8 mouse cellular contexts compared by ENCODE assay signal in genomic region chr5:143270151-143270519, GRCm38 (mm10). TPM values are rescaled to one million over a fixed set of nuclear protein-coding genes. Genes with fewer than 3 reads are reported as not detected.
A peak's percentile ranks its signal among the peaks of the same experiment; 100 is the strongest.
DNase-seq lines count a peak whose midpoint lies in the region; ATAC-seq and TF ChIP-seq lines count a peak whose summit lies in the region.

No protein-coding gene starts in this region.

- H3K27ac ChIP-seq in kidney, postnatal 0 days, result peak overlapping the region; percentile 81; the same call in 1 of the 2 replicates
- H3K27ac ChIP-seq in embryonic facial prominence, embryonic 11.5 days (replicated peaks; ENCODE audit: low read depth, low read length), result peak overlapping the region; percentile 65; the same call in 1 of the 2 replicates
- H3K27ac ChIP-seq in intestine, embryonic 15.5 days, result peak overlapping the region; percentile 70; the same call in 1 of the 2 replicates

- no peak for DNase-seq in kidney, postnatal 0 days (ENCODE audit: low spot score)
- DNase-seq in kidney, adult 9 months, result no peak
- no peak for DNase-seq in embryonic facial prominence, embryonic 11.5 days (ENCODE audit: low spot score)
- no peak for DNase-seq in ovary, postnatal 14 days (ENCODE audit: low spot score)
- no peak for DNase-seq in urinary bladder, adult 2 months (ENCODE audit: low spot score)
- DNase-seq in layer of hippocampus, postnatal 36 days, result no peak

- peak overlapping the region; percentile 88 for H3K9ac ChIP-seq in kidney, postnatal 0 days (ENCODE audit: low read depth, low read length)
- H3K9ac ChIP-seq in embryonic facial prominence, embryonic 11.5 days (replicated peaks; ENCODE audit: low read length), result peak overlapping the region; percentile 94
- H3K9ac ChIP-seq in intestine, embryonic 15.5 days, result peak overlapping the region; percentile 93

- H3K4me3 ChIP-seq in kidney, postnatal 0 days (replicated peaks; ENCODE audit: low read depth, low read length), result peak overlapping the region; percentile 97
- H3K4me3 ChIP-seq in embryonic facial prominence, embryonic 11.5 days (ENCODE audit: low read depth, low read length), result peak overlapping the region; percentile 96
- H3K4me3 ChIP-seq in intestine, embryonic 15.5 days (replicated peaks), result peak overlapping the region; percentile 94

- ATAC-seq in kidney, postnatal 0 days (replicated peaks; ENCODE audit: low FRiP score, low read depth), result no peak
- peak; percentile 30; the same call in 1 of the 2 replicates for ATAC-seq in embryonic facial prominence, embryonic 11.5 days (replicated peaks; ENCODE audit: insufficient number of reproducible peaks, low FRiP score, low TSS enrichment, low read depth)
- no peak; the same call in none of the 2 replicates for ATAC-seq in intestine, embryonic 15.5 days
- 0 out of 2 replicates have a peak, but pooled peaks have one; percentile 3 for ATAC-seq in monocyte, adult 5-6 weeks (replicated peaks; ENCODE audit: insufficient number of reproducible peaks, low FRiP score, low TSS enrichment, poor library complexity, severe bottlenecking)

- no peak for TF ChIP-seq CTCF in kidney, postnatal 0 days (IDR thresholded peaks at IDR 0.05; ENCODE audit: low read depth)

- no peaks in the 10 kb centered on the region; the same call in 1 of the 2 replicates for H3K27me3 ChIP-seq in kidney, postnatal 0 days (ENCODE audit: insufficient read depth, low read length)
- H3K27me3 ChIP-seq in embryonic facial prominence, embryonic 11.5 days (ENCODE audit: control insufficient read depth, insufficient read depth, low read length), result no peaks in the 10 kb centered on the region
- H3K27me3 ChIP-seq in intestine, embryonic 15.5 days (replicated peaks), result no peaks in the 10 kb centered on the region

- H3K36me3 ChIP-seq in kidney, postnatal 0 days (ENCODE audit: insufficient read depth, low read length), result no peaks in the 10 kb centered on the region
- H3K36me3 ChIP-seq in embryonic facial prominence, embryonic 11.5 days (replicated peaks; ENCODE audit: control insufficient read depth, insufficient read depth, low read depth, low read length), result no peaks in the 10 kb centered on the region
- H3K36me3 ChIP-seq in intestine, embryonic 15.5 days, result no peaks in the 10 kb centered on the region

- 4% methylated on average over 12 of the region's 12 CpGs for WGBS in kidney, postnatal 0 days
- 4% methylated on average over 12 of the region's 12 CpGs for WGBS in embryonic facial prominence, embryonic 11.5 days
- 3% methylated on average over 12 of the region's 12 CpGs for whole genome bisulfite sequencing in intestine, embryonic 15.5 days

- H3K4me1 ChIP-seq in kidney, postnatal 0 days (replicated peaks; ENCODE audit: insufficient read depth, low read length), result no peaks in the 10 kb centered on the region; the same call in 1 of the 2 replicates
- H3K4me1 ChIP-seq in embryonic facial prominence, embryonic 11.5 days (ENCODE audit: control insufficient read depth, insufficient read depth, low read length), result no peaks in the 10 kb centered on the region; the same call in none of the 2 replicates
- H3K4me1 ChIP-seq in intestine, embryonic 15.5 days (replicated peaks), result peaks cover 11% of the 10 kb centered on the region; the same call in 1 of the 2 replicates

- no peaks in the 10 kb centered on the region for H3K9me3 ChIP-seq in kidney, postnatal 0 days (replicated peaks; ENCODE audit: low read length)
- H3K9me3 ChIP-seq in embryonic facial prominence, embryonic 11.5 days (replicated peaks; ENCODE audit: control insufficient read depth, low read length), result no peaks in the 10 kb centered on the region
- H3K9me3 ChIP-seq in intestine, embryonic 15.5 days, result no peaks in the 10 kb centered on the region

- peak overlapping the region; percentile 96 for H3K4me2 ChIP-seq in kidney, postnatal 0 days (ENCODE audit: low read length)
- H3K4me2 ChIP-seq in embryonic facial prominence, embryonic 11.5 days (ENCODE audit: low read depth, low read length), result peak overlapping the region; percentile 91
- H3K4me2 ChIP-seq in intestine, embryonic 15.5 days (replicated peaks), result peak overlapping the region; percentile 93

RNA-seq across cellular contexts. Expression of gene Zfp316, which starts 0.3 kb away (rescaled TPM):
- polyA plus RNA-seq in kidney, postnatal 0 days (2015; fragmentation: Nextera tagmentation; extraction: Ambion mirVana), result 3.1 and 3.4 TPM in 2 replicates
- polyA plus RNA-seq in embryonic facial prominence, embryonic 11.5 days (2014; fragmentation: Nextera tagmentation; extraction: Ambion mirVana), result 2.1 and 2.2 TPM in 2 replicates
- 2.2 and 2.4 TPM in 2 replicates for polyA plus RNA-seq in intestine, embryonic 15.5 days (2015; fragmentation: Nextera tagmentation; extraction: Ambion mirVana)
- total RNA-seq in monocyte, adult 5-6 weeks (2017), result 1.4 to 2.9 TPM (median 1.9 TPM) in 3 replicates
- 3.2 and 5.9 TPM in 2 replicates for polyA plus RNA-seq in urinary bladder, adult 2 months (2012; rRNA removed)
- 10 to 100 TPM; 21.4 to 22.3 TPM for total RNA-seq in layer of hippocampus, postnatal 36 days (2021)

RNA-seq across cellular contexts. Expression of gene Zfp853, which starts 23.3 kb away (rescaled TPM):
- polyA plus RNA-seq in kidney, postnatal 0 days (2015; fragmentation: Nextera tagmentation; extraction: Ambion mirVana), result 0.09 and 0.14 TPM in 2 replicates
- polyA plus RNA-seq in embryonic facial prominence, embryonic 11.5 days (2014; fragmentation: Nextera tagmentation; extraction: Ambion mirVana), result not detected in 2 replicates
- polyA plus RNA-seq in intestine, embryonic 15.5 days (2015; fragmentation: Nextera tagmentation; extraction: Ambion mirVana), result 0.05 and 0.06 TPM in 2 replicates
- not detected in 3 replicates for total RNA-seq in monocyte, adult 5-6 weeks (2017)
- polyA plus RNA-seq in urinary bladder, adult 2 months (2012; rRNA removed), result 0.43 and 0.49 TPM in 2 replicates
- total RNA-seq in layer of hippocampus, postnatal 36 days (2021), result 1 to 10 TPM; 4.7 to 4.8 TPM

RNA-seq across cellular contexts. Expression of gene Zfp12, which starts 35.2 kb away (rescaled TPM):
- polyA plus RNA-seq in kidney, postnatal 0 days (2015; fragmentation: Nextera tagmentation; extraction: Ambion mirVana), result 9.9 TPM in 2 replicates
- polyA plus RNA-seq in embryonic facial prominence, embryonic 11.5 days (2014; fragmentation: Nextera tagmentation; extraction: Ambion mirVana), result 20.6 and 21.4 TPM in 2 replicates
- polyA plus RNA-seq in intestine, embryonic 15.5 days (2015; fragmentation: Nextera tagmentation; extraction: Ambion mirVana), result 9.8 and 10.2 TPM in 2 replicates
- total RNA-seq in monocyte, adult 5-6 weeks (2017), result 17.0 to 19.7 TPM (median 17.2 TPM) in 3 replicates
- polyA plus RNA-seq in urinary bladder, adult 2 months (2012; rRNA removed), result 12.6 and 12.7 TPM in 2 replicates
- total RNA-seq in layer of hippocampus, postnatal 36 days (2021), result 10 to 100 TPM; 33.0 to 35.7 TPM

RNA-seq across cellular contexts. Expression of gene Spdye4a, which starts 43.4 kb away (rescaled TPM):
- not detected in 2 replicates for polyA plus RNA-seq in kidney, postnatal 0 days (2015; fragmentation: Nextera tagmentation; extraction: Ambion mirVana)
- polyA plus RNA-seq in embryonic facial prominence, embryonic 11.5 days (2014; fragmentation: Nextera tagmentation; extraction: Ambion mirVana), result not detected in 2 replicates
- not detected in 2 replicates for polyA plus RNA-seq in intestine, embryonic 15.5 days (2015; fragmentation: Nextera tagmentation; extraction: Ambion mirVana)
- not detected in 3 replicates for total RNA-seq in monocyte, adult 5-6 weeks (2017)
- not detected in 2 replicates for polyA plus RNA-seq in urinary bladder, adult 2 months (2012; rRNA removed)
- not detected for total RNA-seq in layer of hippocampus, postnatal 36 days (2021)

RNA-seq across cellular contexts. Expression of gene E130309D02Rik, which starts 45.0 kb away (rescaled TPM):
- 27.8 and 30.9 TPM in 2 replicates for polyA plus RNA-seq in kidney, postnatal 0 days (2015; fragmentation: Nextera tagmentation; extraction: Ambion mirVana)
- 35.5 and 41.1 TPM in 2 replicates for polyA plus RNA-seq in embryonic facial prominence, embryonic 11.5 days (2014; fragmentation: Nextera tagmentation; extraction: Ambion mirVana)
- polyA plus RNA-seq in intestine, embryonic 15.5 days (2015; fragmentation: Nextera tagmentation; extraction: Ambion mirVana), result 33.9 and 35.6 TPM in 2 replicates
- total RNA-seq in monocyte, adult 5-6 weeks (2017), result 7.4 to 12.5 TPM (median 10.3 TPM) in 3 replicates
- 8.4 and 10.6 TPM in 2 replicates for polyA plus RNA-seq in urinary bladder, adult 2 months (2012; rRNA removed)
- total RNA-seq in layer of hippocampus, postnatal 36 days (2021), result 10 to 100 TPM; 25.1 to 26.1 TPM

Comparison
In these comparisons a context has a peak if more than half of its experiments do, and no peak if none do; other contexts are left out.
1. ATAC-seq: peak in embryonic facial prominence, embryonic 11.5 days (single experiment) and monocyte, adult 5-6 weeks (single experiment); none in kidney, postnatal 0 days (single experiment) and intestine, embryonic 15.5 days (single experiment).
2. Peak in every context shown above with its lines, with median percentiles within 50 percentile points of each other: H3K27ac ChIP-seq, H3K4me2 ChIP-seq, H3K4me3 ChIP-seq and H3K9ac ChIP-seq.